ENCODE assay signal across 8 mouse cellular contexts in genomic region chr10:121309801-121310510, GRCm38 (mm10). TPM values are rescaled to one million over a fixed set of nuclear protein-coding genes. Genes with fewer than 3 reads are reported as not detected.
DNase-seq lines count a peak whose midpoint lies in the region; ATAC-seq and TF ChIP-seq lines count a peak whose summit lies in the region.

No protein-coding gene starts in this region.

- peak overlapping the region; percentile 55 for H3K4me3 ChIP-seq in kidney, adult 2 months (ENCODE audit: insufficient read depth, low read depth, low read length)
- H3K4me3 ChIP-seq in bone marrow macrophage, adult 2 months (ENCODE audit: insufficient read depth, low read length), result peak overlapping the region; percentile 62
- peak overlapping the region; percentile 77 for H3K4me3 ChIP-seq in forebrain, embryonic 13.5 days
- H3K4me3 ChIP-seq in liver, embryonic 13.5 days (replicated peaks), result peak overlapping the region; percentile 57
- H3K4me3 ChIP-seq in stomach, embryonic 16.5 days (replicated peaks; ENCODE audit: low read length), result peak overlapping the region; percentile 53

- H3K36me3 ChIP-seq in kidney, adult 2 months (ENCODE audit: control insufficient read depth, insufficient read depth, low read length), result no peaks in the 10 kb centered on the region
- H3K36me3 ChIP-seq in forebrain, embryonic 13.5 days (ENCODE audit: poor library complexity, severe bottlenecking), result no peaks in the 10 kb centered on the region; the same call in 1 of the 2 replicates
- no peaks in the 10 kb centered on the region for H3K36me3 ChIP-seq in liver, embryonic 13.5 days
- no peaks in the 10 kb centered on the region for H3K36me3 ChIP-seq in stomach, embryonic 16.5 days (ENCODE audit: control insufficient read depth, insufficient read depth, low read length)

- no peak for TF ChIP-seq CTCF in kidney, adult 2 months (conservative IDR thresholded peaks at IDR 0.05; ENCODE audit: insufficient read depth, insufficient read length, low read depth, low read length)
- TF ChIP-seq CTCF in bone marrow macrophage, adult 2 months (IDR thresholded peaks at IDR 0.05; ENCODE audit: low read depth, low read length), result no peak

- peak; percentile 6; the same call in 1 of the 2 replicates for ATAC-seq in forebrain, embryonic 13.5 days
- ATAC-seq in liver, embryonic 13.5 days (ENCODE audit: low read depth), result peak; percentile 12; the same call in 1 of the 2 replicates
- peak; percentile 35; the same call in 1 of the 2 replicates for ATAC-seq in stomach, embryonic 16.5 days (ENCODE audit: insufficient read depth, low FRiP score)

- H3K9ac ChIP-seq in forebrain, embryonic 13.5 days, result peak overlapping the region; percentile 86
- no peak overlapping the region for H3K9ac ChIP-seq in liver, embryonic 13.5 days
- H3K9ac ChIP-seq in stomach, embryonic 16.5 days (ENCODE audit: low read length), result peak overlapping the region; percentile 57

- no peaks in the 10 kb centered on the region; the same call in 1 of the 2 replicates for H3K27me3 ChIP-seq in kidney, adult 2 months (replicated peaks; ENCODE audit: control insufficient read depth, insufficient read depth, low read length)
- H3K27me3 ChIP-seq in forebrain, embryonic 13.5 days, result peaks cover 35% of the 10 kb centered on the region
- peaks cover 74% of the 10 kb centered on the region for H3K27me3 ChIP-seq in liver, embryonic 13.5 days
- peaks cover 9% of the 10 kb centered on the region for H3K27me3 ChIP-seq in stomach, embryonic 16.5 days (ENCODE audit: control insufficient read depth, insufficient read depth, low read length)

- 3% methylated on average over 32 of the region's 32 CpGs for WGBS in kidney, adult 2 months
- WGBS in forebrain, embryonic 13.5 days, result under 1% methylated on average over 32 of the region's 32 CpGs
- 3% methylated on average over 32 of the region's 32 CpGs for WGBS in liver, embryonic 13.5 days (ENCODE audit: insufficient replicate concordance)
- 2% methylated on average over 32 of the region's 32 CpGs for WGBS in stomach, embryonic 16.5 days

- no peak for TF ChIP-seq POLR2A in kidney, adult 2 months (IDR thresholded peaks at IDR 0.05; ENCODE audit: low read depth, low read length)
- TF ChIP-seq POLR2A in bone marrow macrophage, adult 2 months (IDR thresholded peaks at IDR 0.05; ENCODE audit: borderline replicate concordance, low read depth, low read length), result no peak

- peak overlapping the region; percentile 99 for H3K4me2 ChIP-seq in forebrain, embryonic 13.5 days
- peak overlapping the region; percentile 69 for H3K4me2 ChIP-seq in liver, embryonic 13.5 days
- peak overlapping the region; percentile 82 for H3K4me2 ChIP-seq in stomach, embryonic 16.5 days (ENCODE audit: low read depth, low read length)

- H3K4me1 ChIP-seq in kidney, adult 2 months (ENCODE audit: control insufficient read depth, insufficient read depth, low read length), result no peaks in the 10 kb centered on the region
- no peaks in the 10 kb centered on the region for H3K4me1 ChIP-seq in bone marrow macrophage, adult 2 months (ENCODE audit: control insufficient read depth, insufficient read depth, low read length)
- H3K4me1 ChIP-seq in forebrain, embryonic 13.5 days, result peaks cover 23% of the 10 kb centered on the region
- H3K4me1 ChIP-seq in liver, embryonic 13.5 days (replicated peaks), result peaks cover 10% of the 10 kb centered on the region
- peaks cover 14% of the 10 kb centered on the region; the same call in 1 of the 2 replicates for H3K4me1 ChIP-seq in stomach, embryonic 16.5 days (ENCODE audit: control insufficient read depth, insufficient read depth, low read length)

- DNase-seq in kidney, adult 2 months, result no peak
- no peak for DNase-seq in kidney, postnatal 10 days
- no peak for DNase-seq in liver, embryonic 13.5 days
- DNase-seq in frontal cortex, postnatal 10 days (ENCODE audit: low spot score in 2 of 2), result no peak
- no peak for DNase-seq in right cerebral cortex, adult 2 months (ENCODE audit: low spot score in 2 of 2)

- no peaks in the 10 kb centered on the region for H3K9me3 ChIP-seq in forebrain, embryonic 13.5 days (replicated peaks)
- no peaks in the 10 kb centered on the region for H3K9me3 ChIP-seq in liver, embryonic 13.5 days (replicated peaks)
- H3K9me3 ChIP-seq in stomach, embryonic 16.5 days (replicated peaks; ENCODE audit: control insufficient read depth, low read length), result no peaks in the 10 kb centered on the region

- H3K27ac ChIP-seq in kidney, adult 2 months (ENCODE audit: insufficient read depth, low read depth, low read length), result no peak overlapping the region
- no peak overlapping the region for H3K27ac ChIP-seq in bone marrow macrophage, adult 2 months (ENCODE audit: insufficient read depth, low read depth, low read length)
- H3K27ac ChIP-seq in forebrain, embryonic 13.5 days, result peak overlapping the region; percentile 85
- H3K27ac ChIP-seq in liver, embryonic 13.5 days, result no peak overlapping the region
- no peak overlapping the region for H3K27ac ChIP-seq in stomach, embryonic 16.5 days (ENCODE audit: low read length)

RNA-seq across cellular contexts. Expression of gene Tbc1d30, which starts 41.1 kb away (rescaled TPM):
- polyA plus RNA-seq in kidney, adult 2 months (2012; rRNA removed), result 1.0 and 1.2 TPM in 2 replicates
- 1.2 and 1.3 TPM in 2 replicates for polyA plus RNA-seq in bone marrow macrophage, adult 2 months (2012; ENCODE audit: insufficient read depth, insufficient read length, missing spikeins)
- polyA plus RNA-seq in forebrain, embryonic 13.5 days (2015; fragmentation: Nextera tagmentation; extraction: Ambion mirVana), result 5.0 and 6.2 TPM in 2 replicates
- polyA plus RNA-seq in liver, embryonic 13.5 days (2015; fragmentation: Nextera tagmentation; extraction: Ambion mirVana), result 0.14 and 0.15 TPM in 2 replicates
- 5.7 and 5.8 TPM in 2 replicates for polyA plus RNA-seq in stomach, embryonic 16.5 days (2015; fragmentation: Nextera tagmentation; extraction: Ambion mirVana)

RNA-seq across cellular contexts. Expression of gene Gns, which starts 54.9 kb away (rescaled TPM):
- polyA plus RNA-seq in kidney, adult 2 months (2012; rRNA removed), result 128 and 160 TPM in 2 replicates
- 302 and 313 TPM in 2 replicates for polyA plus RNA-seq in bone marrow macrophage, adult 2 months (2012; ENCODE audit: insufficient read depth, insufficient read length, missing spikeins)
- polyA plus RNA-seq in forebrain, embryonic 13.5 days (2015; fragmentation: Nextera tagmentation; extraction: Ambion mirVana), result 25.0 and 30.5 TPM in 2 replicates
- 13.0 and 16.5 TPM in 2 replicates for polyA plus RNA-seq in liver, embryonic 13.5 days (2015; fragmentation: Nextera tagmentation; extraction: Ambion mirVana)
- polyA plus RNA-seq in stomach, embryonic 16.5 days (2015; fragmentation: Nextera tagmentation; extraction: Ambion mirVana), result 37.5 and 41.7 TPM in 2 replicates
